Mouse (Mus musculus) right cerebral cortex, postnatal 25 days (tissue): ENCODE measurements around the gene Prkcsh.
A peak's percentile ranks its signal among the peaks of the same experiment; 100 is the strongest.

ENCODE experiments used
- DNase-seq: peaks from one replicate; pipeline ENCODE4 v3.0.0; 2022

Prkcsh gene

DNA sequence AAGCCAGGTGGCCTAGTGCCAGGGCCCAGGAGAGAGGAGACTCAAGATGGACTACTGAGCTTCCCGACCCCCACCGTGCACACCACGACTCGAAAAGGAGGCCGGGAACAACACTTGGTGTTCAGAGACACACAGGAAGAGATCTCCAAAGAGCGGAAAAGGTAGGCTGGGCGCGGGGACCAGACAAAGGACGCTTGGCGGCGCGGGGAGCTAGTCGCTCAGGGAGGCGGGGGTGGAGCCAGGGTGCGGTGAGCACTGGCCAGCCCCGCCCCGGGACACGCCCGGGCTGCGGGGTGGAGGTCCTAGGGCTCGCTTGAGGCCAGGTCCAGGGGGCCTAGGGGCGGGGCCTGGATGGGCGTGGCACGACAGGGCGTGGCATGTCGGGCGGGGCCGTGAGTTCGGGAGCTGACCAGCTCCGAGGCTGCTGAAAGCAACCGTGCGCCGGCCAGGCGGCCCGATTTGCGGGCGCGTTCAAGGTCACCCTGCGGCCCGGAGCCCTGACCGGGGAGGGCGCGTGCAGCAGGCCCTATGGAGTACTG lies 47.8 kb downstream of the Prkcsh start:
- DNase-seq = peak; percentile 73

DNA sequence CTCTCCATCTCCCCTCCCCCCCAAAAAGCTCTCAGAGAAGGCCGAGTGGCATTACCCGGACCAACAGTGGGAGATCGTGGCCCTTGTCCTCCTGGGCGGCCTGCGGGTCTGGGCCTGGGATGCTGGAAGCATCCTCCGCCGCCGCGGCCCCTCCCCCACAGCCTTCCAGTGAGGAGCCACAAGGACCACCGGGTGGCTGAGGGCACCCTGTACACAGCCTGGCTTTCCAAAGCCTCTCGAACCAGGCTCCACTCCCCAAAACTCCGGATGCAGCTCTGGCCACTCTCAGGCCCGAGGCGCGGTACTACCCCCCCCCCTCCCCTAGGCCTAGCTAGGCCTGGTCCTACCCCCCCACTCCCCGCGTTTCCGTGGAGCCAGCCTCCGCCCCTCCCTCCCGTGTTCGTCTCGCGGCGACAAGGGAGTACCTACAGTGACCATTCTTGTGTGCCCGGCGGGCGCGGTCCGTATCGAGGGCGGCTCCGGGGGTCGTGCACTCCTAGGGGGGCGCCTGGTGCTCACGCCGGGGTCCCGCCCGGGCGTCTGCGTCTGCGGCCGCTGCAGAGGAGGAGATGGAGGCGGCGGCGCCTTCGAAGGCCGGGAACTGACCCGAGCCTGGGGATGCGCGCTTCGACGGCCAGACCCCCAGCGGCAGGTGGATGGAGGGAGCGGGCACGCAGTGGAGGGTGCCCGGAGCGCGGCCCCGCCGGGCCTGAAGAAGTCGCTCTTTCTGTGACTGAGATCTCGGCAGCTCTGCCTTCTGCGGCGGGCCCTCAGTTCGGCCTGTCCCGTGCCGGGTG lies 48.8 kb downstream of the Prkcsh start:
- peak; percentile 56 for DNase-seq

DNA sequence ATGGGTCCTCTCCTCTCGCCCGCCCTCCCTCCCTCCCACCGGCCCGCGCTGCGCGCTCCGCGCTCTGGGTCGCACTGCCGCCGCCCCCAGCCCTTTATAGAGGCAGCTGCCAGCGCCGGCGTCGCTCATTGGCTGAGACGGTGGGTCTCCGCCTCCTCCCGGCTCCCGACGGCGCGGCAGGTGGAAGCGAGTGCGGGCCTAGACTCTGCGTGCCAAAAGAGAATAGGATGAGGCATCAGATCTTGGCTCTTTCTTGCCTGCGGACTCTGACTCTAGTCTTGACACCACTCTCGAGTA lies 49.3 kb downstream of the Prkcsh start, which contains the start of gene Elavl3:
TSS of gene Elavl3 (minus strand) at position 66 of the 297 bp plus-strand sequence.
- peak; percentile 87 for DNase-seq

DNA sequence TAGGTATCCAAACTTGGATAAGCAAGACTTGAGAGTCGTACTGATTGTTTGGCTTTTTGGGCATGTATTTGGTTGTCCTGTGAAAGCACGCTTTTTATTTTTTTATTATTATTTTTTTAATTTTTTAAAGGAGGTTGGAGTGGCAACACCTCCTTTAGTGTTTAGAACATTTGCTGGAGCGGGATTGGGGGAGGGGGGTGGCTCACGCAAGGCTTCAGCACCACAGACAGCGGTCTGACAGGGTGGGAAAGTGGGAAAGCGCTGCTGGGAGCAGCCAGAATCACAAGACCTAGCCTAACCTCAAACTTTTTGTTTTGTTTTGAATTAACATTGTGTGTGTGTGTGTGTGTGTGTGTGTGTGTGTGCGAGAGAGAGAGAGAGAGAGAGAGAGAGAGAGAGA lies 51.1 kb downstream of the Prkcsh start:
- no peak for DNase-seq

DNA sequence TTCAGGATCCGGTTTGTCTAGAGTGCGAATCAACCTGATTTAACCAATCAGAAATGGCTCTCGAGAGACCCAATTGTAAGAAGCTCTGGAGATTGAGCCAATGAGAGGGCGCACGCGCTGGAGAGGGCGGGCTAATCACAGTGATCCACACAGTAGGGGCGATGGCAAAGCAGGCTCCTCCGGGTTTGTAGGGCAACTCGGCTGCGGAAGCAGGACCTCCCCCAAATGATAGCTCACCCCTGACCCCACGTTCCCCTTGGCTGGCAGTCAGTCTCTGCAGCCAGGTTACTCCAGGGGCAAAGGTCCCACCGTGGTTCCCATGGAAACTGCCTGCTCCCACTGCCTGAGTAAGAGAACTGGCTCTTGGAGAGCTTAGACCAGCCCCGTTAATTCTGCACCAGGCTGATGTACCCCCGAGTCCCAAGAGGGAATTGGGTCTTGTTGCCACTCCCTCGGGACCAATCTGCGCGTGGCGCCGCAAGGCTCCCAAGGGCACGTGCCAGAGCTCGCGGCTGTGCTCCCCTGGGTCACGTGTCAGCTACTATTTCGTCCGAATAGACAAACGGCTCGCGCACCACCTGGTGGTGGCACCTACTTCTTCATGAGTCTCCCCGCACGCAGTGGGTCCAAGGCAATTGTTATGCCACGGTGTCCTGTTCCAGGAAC lies 51.9 kb downstream of the Prkcsh start:
- peak; percentile 79 for DNase-seq

DNA sequence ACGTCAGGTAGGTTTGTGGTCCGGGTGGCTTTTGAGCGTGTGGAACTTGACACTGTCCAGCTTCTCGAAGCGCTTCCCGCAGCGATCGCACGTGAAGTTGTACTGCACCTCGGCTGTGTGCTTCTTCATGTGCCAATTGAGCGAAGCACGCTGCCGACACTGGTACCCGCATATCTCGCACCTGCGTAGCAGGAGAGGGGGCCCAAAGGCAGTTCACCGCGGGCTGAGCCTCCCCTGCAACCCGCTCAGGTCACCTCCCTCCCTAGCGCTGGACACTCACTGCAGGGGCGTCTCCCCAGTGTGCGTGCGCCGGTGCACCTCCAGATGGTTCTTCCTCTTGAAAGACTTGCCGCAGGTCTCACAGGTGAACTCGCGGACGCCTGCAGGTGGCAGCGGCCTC lies 53.1 kb downstream of the Prkcsh start:
- peak; percentile 13 for DNase-seq

DNA sequence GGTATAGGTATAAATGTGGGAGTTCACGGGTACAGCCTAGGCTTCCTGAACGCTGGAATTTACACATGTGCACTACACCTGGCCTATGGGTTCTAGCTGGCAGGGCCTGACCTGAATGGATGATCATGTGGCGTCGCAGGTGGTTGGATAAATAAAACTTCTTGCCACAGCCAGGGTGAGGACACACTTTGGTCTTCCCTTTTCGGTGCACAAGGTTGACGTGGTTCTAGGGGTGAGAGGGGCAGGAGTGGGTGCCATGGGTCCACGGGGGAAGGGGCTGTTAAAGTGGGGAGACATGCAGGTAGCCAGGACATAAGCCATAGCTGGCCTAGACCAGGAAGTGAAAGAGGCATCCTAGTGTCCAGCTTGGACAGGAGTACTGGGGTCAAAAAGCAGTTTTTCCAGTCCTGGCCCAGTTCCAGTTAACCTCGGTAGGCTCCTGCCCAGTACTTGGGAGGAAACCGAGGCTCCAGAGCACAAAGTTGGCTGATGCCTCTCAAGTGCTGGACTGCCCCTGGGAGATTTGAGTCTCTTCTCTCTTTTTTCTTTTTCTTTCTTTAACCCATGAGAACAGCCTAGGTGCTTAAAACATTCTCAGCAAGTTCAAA lies 53.8 kb downstream of the Prkcsh start:
- DNase-seq = no peak

DNA sequence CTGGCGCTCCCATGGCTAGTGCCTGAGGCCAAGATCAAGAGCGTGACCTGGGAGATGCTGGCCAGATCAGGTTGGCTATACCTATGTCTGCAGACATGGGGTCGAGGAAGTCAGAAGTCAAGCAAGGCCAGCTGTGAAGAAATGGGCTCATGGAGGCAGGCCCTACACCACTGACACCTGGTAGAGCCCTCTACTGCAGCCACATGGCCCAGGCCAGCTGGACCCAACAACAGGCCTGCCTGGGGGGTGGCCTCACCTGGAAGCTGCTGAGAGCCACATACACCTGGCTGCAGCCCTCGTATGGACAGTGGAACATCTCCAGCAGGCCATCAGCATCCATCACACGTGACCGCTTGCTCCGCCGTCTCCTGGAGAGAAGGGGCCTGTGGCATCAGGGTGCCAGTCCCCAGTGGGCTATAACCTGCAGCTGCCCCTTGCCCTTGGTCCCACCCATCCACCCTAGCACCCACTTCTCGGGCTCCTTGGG lies 54.5 kb downstream of the Prkcsh start:
- DNase-seq = no peak

DNA sequence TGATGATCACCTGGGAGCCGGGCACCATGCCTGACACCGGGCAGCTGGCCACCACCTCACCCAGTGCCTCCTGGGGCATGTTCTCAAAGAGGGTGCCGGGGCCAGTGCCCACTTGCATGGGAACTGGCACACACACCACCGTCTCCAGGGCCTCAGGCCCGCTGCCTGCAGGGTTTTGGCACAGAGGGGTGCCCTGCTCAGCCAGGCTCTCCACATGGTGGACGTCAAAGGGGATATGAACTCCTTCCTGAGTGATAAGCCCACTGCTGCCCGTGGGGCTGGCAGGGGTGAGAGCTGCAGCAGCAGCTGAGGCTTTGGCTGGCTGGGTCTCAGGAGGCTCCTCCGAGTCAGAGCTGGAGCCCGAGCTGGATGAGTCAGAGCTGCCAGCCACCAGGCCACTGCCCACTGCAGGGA lies 55.4 kb downstream of the Prkcsh start:
- peak; percentile 14 for DNase-seq

DNA sequence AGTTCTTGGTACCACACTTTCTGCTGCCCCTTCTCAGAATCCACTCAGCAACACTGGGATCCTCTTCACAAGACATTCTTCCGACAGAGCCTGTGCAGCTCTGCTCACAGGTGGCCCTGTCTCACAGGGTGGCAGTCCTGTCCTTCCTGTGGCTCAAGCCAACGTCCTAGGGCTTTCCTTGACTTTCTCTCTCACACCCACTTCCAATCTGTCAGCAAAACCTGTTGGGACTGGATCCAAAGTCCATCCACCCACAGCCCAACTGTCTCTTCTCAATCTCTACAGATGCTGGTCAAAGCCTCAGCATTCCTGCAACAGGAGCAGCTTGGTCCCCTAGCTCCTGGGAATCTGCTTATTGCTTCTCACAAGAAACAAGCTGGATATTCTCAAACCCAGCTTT lies 58.7 kb downstream of the Prkcsh start:
- DNase-seq = peak; percentile 58
